Mouse (Mus musculus): ENCODE measurements around the gene Igbp1. TPM values are rescaled to one million over a fixed set of nuclear protein-coding genes. Genes with fewer than 3 reads are reported as not detected.
A peak's percentile ranks its signal among the peaks of the same experiment; 100 is the strongest.

The Igbp1 gene
- 35.4 and 37.6 TPM in 2 replicates for polyA plus RNA-seq (2015; fragmentation: Nextera tagmentation; extraction: Ambion mirVana)

- H3K36me3 ChIP-seq: no peaks in the 10 kb centered on the region
- H3K9ac ChIP-seq: peak within 1 kb of the TSS; percentile 54
- ATAC-seq (ENCODE audit: borderline replicate concordance, extremely low read depth, low FRiP score, low TSS enrichment): peak; percentile 97
- peak within 1 kb of the TSS; percentile 44 for H3K27ac ChIP-seq
- H3K27me3 ChIP-seq: peaks cover 7% of the 10 kb centered on the region
- H3K4me2 ChIP-seq: peak within 1 kb of the TSS; percentile 61
- 15% methylated on average over 32 of the region's 32 CpGs for WGBS
- H3K9me3 ChIP-seq: no peaks in the 10 kb centered on the region
- H3K4me1 ChIP-seq: no peaks in the 10 kb centered on the region
- peak within 1 kb of the TSS; percentile 61 for H3K4me3 ChIP-seq
Observed at GRCm38 (mm10) chrX:100494068-100494978, at the start of gene Igbp1. TSS of gene Igbp1 (plus strand) at chrX:100494291.

GRCm38 (mm10) chrX:100468047-100468446, 26.0 kb upstream of the Igbp1 start:
- no peak overlapping the region for H3K4me2 ChIP-seq
- no peaks in the 10 kb centered on the region for H3K9me3 ChIP-seq
- H3K4me3 ChIP-seq: no peak overlapping the region
- H3K4me1 ChIP-seq: no peaks in the 10 kb centered on the region
- no peak overlapping the region for H3K9ac ChIP-seq
- no peak overlapping the region for H3K27ac ChIP-seq
- ATAC-seq (ENCODE audit: borderline replicate concordance, extremely low read depth, low FRiP score, low TSS enrichment): no peak
- H3K27me3 ChIP-seq: 0 out of 2 replicates have a peak, but pooled peaks cover 7% of the 10 kb centered on the region
- 64% methylated on average over 4 of the region's 4 CpGs for WGBS
- no peaks in the 10 kb centered on the region for H3K36me3 ChIP-seq

DNA sequence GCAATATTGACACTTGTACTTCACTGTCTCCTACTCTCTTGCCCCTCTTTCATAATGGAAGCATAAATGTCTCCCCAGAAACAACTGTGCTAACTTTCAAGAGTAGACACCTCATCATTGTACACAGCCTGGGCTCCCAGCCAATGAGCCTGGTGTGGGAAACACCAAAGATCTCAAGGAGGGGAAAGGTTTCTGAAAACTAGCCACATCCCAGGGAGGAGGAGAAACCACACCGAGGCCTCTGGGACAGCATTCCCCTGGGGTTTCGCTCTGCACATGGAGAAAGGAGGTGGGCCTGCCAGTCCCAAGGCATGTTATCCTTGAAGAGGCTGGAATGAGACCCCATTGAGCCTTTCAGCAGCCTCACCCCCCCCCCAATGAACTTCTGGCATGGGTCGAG, 24.0 kb upstream of the Igbp1 start:
- Histone ChIP-seq H3K4me2 (no peak overlapping the region), H3K36me3 (no peaks in the 10 kb centered on the region), H3K4me1 (no peaks in the 10 kb centered on the region), H3K27ac (no peak overlapping the region), H3K4me3 (no peak overlapping the region), H3K27me3 (peaks cover 7% of the 10 kb centered on the region), H3K9me3 (no peaks in the 10 kb centered on the region), H3K9ac (no peak overlapping the region)
- ATAC-seq (ENCODE audit: borderline replicate concordance, extremely low read depth, low FRiP score, low TSS enrichment): no peak
- 53% methylated on average over 3 of the region's 3 CpGs for WGBS

DNA sequence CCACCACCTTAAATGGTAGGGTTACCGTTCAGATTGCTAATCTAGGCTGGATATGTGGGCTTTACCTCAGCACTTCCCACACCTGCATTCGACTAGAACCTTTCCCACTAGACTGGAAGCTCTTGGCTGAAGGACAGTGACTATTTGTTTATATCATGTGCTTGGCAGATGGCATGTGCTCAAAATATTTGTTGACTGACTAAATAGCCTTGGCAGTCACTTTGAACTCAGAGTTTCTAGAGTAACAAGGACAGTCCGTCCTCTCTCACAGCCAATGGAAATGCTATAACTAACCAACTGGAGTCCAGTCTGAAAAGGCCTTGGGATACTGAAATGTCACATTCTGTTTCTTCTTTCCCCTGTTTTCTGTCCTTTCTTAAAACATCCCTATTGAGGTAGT, 22.6 kb upstream of the Igbp1 start:
- ATAC-seq (ENCODE audit: borderline replicate concordance, extremely low read depth, low FRiP score, low TSS enrichment): no peak
- no peak overlapping the region for H3K27ac ChIP-seq
- H3K27me3 ChIP-seq: peaks cover 12% of the 10 kb centered on the region
- no peak overlapping the region for H3K9ac ChIP-seq
- no peaks in the 10 kb centered on the region for H3K4me1 ChIP-seq
- H3K4me3 ChIP-seq: no peak overlapping the region
- H3K4me2 ChIP-seq: no peak overlapping the region
- H3K36me3 ChIP-seq: no peaks in the 10 kb centered on the region
- H3K9me3 ChIP-seq: no peaks in the 10 kb centered on the region
- WGBS: 71% methylated on average over 3 of the region's 3 CpGs

DNA sequence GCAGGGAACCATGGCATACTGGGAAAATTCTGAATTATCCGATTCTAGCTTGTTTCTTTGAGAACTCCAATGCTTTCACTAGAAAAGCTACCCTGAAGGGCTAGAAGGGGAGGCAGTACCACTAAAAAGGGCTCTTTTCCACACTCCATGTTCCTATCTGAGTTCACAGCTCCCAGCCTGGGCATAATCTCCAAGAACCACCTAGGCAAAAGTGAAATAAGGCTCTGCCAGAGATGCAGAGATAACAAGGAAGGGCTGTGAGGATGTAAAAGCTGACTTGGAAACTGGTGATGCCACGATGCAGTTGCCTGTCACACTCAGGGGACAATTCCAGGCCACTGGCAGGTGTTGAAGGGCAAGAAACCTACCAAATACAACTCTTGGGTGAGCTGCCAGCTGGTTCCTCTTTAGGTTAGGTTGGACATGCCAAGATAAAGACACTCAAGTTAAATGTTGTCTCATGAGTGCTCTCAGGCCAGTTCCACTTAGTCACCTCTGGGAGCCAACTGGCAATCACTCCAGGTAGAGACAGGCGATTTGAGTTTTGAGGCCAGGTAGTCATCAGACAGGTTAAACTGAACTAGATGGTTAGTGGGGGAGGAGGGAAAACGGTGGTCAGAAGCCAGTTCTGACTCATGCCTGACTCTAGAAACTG, 18.4 kb upstream of the Igbp1 start:
- H3K4me2 ChIP-seq: no peak overlapping the region
- no peaks in the 10 kb centered on the region for H3K4me1 ChIP-seq
- no peaks in the 10 kb centered on the region for H3K9me3 ChIP-seq
- H3K36me3 ChIP-seq: no peaks in the 10 kb centered on the region
- 57% methylated on average over 4 of the region's 4 CpGs for WGBS
- no peak overlapping the region for H3K9ac ChIP-seq
- no peak overlapping the region for H3K27ac ChIP-seq
- no peak overlapping the region for H3K4me3 ChIP-seq
- peaks cover 8% of the 10 kb centered on the region for H3K27me3 ChIP-seq
- no peak for ATAC-seq (ENCODE audit: borderline replicate concordance, extremely low read depth, low FRiP score, low TSS enrichment)

GRCm38 (mm10) chrX:100480317-100480716, 13.8 kb upstream of the Igbp1 start:
- WGBS: 30% methylated on average over 3 of the region's 3 CpGs
- Histone ChIP-seq H3K4me3 (no peak overlapping the region), H3K4me2 (no peak overlapping the region), H3K27ac (no peak overlapping the region), H3K4me1 (no peaks in the 10 kb centered on the region), H3K9me3 (no peaks in the 10 kb centered on the region), H3K9ac (no peak overlapping the region), H3K27me3 (0 out of 2 replicates have a peak, but pooled peaks cover 6% of the 10 kb centered on the region), H3K36me3 (no peaks in the 10 kb centered on the region)
- no peak; the same call in 1 of the 2 replicates for ATAC-seq (ENCODE audit: borderline replicate concordance, extremely low read depth, low FRiP score, low TSS enrichment)

GRCm38 (mm10) chrX:100493500-100494067, 507 bp upstream of the Igbp1 start:
- H3K4me3 ChIP-seq: peak overlapping the region; percentile 61
- H3K27ac ChIP-seq: 0 out of 2 replicates have a peak overlapping the region, but pooled peaks have one; percentile 10
- ATAC-seq (ENCODE audit: borderline replicate concordance, extremely low read depth, low FRiP score, low TSS enrichment): peak; percentile 70
- no peaks in the 10 kb centered on the region for H3K4me1 ChIP-seq
- peaks cover 7% of the 10 kb centered on the region for H3K27me3 ChIP-seq
- no peaks in the 10 kb centered on the region for H3K9me3 ChIP-seq
- H3K36me3 ChIP-seq: no peaks in the 10 kb centered on the region
- 16% methylated on average over 22 of the region's 22 CpGs for WGBS
- H3K4me2 ChIP-seq: peak overlapping the region; percentile 61
- H3K9ac ChIP-seq: peak overlapping the region; percentile 31

- Histone ChIP-seq H3K9me3 (no peaks in the 10 kb centered on the region), H3K36me3 (0 out of 2 replicates have a peak, but pooled peaks cover 7% of the 10 kb centered on the region), H3K4me2 (no peak overlapping the region), H3K4me3 (no peak overlapping the region), H3K9ac (no peak overlapping the region), H3K27ac (no peak overlapping the region), H3K27me3 (no peaks in the 10 kb centered on the region; the same call in 1 of the 2 replicates), H3K4me1 (no peaks in the 10 kb centered on the region)
- WGBS: 88% methylated on average over 5 of the region's 5 CpGs
- no peak for ATAC-seq (ENCODE audit: borderline replicate concordance, extremely low read depth, low FRiP score, low TSS enrichment)
Observed at GRCm38 (mm10) chrX:100504175-100504851, 10.2 kb downstream of the Igbp1 start.

GRCm38 (mm10) chrX:100508164-100508563, 14.1 kb downstream of the Igbp1 start:
- no peaks in the 10 kb centered on the region; the same call in 1 of the 2 replicates for H3K27me3 ChIP-seq
- no peak overlapping the region for H3K4me3 ChIP-seq
- no peak overlapping the region for H3K4me2 ChIP-seq
- H3K36me3 ChIP-seq: 0 out of 2 replicates have a peak, but pooled peaks cover 7% of the 10 kb centered on the region
- no peak overlapping the region for H3K27ac ChIP-seq
- H3K9me3 ChIP-seq: no peaks in the 10 kb centered on the region
- no peak for ATAC-seq (ENCODE audit: borderline replicate concordance, extremely low read depth, low FRiP score, low TSS enrichment)
- no peak overlapping the region for H3K9ac ChIP-seq
- no peaks in the 10 kb centered on the region for H3K4me1 ChIP-seq
- WGBS: 91% methylated on average over 4 of the region's 4 CpGs

GRCm38 (mm10) chrX:100509921-100510320, 15.8 kb downstream of the Igbp1 start:
- ATAC-seq (ENCODE audit: borderline replicate concordance, extremely low read depth, low FRiP score, low TSS enrichment): no peak
- Histone ChIP-seq H3K4me3 (no peak overlapping the region), H3K36me3 (0 out of 2 replicates have a peak, but pooled peaks cover 6% of the 10 kb centered on the region), H3K4me2 (no peak overlapping the region), H3K9me3 (no peaks in the 10 kb centered on the region), H3K4me1 (no peaks in the 10 kb centered on the region), H3K9ac (no peak overlapping the region), H3K27me3 (no peaks in the 10 kb centered on the region; the same call in 1 of the 2 replicates), H3K27ac (no peak overlapping the region)
- 73% methylated on average over 3 of the region's 3 CpGs for WGBS

- 82% methylated on average over 3 of the region's 3 CpGs for WGBS
- Histone ChIP-seq H3K4me3 (no peak overlapping the region), H3K27ac (no peak overlapping the region), H3K9me3 (no peaks in the 10 kb centered on the region), H3K9ac (no peak overlapping the region), H3K4me2 (no peak overlapping the region), H3K27me3 (no peaks in the 10 kb centered on the region; the same call in 1 of the 2 replicates), H3K36me3 (no peaks in the 10 kb centered on the region), H3K4me1 (no peaks in the 10 kb centered on the region)
- no peak for ATAC-seq (ENCODE audit: borderline replicate concordance, extremely low read depth, low FRiP score, low TSS enrichment)
Observed at GRCm38 (mm10) chrX:100516683-100517082, 22.6 kb downstream of the Igbp1 start.
